Mouse (Mus musculus) liver, adult (tissue): ENCODE measurements around the gene Trim7.

ENCODE experiments used
- GATA4 ChIP-seq: IDR thresholded peaks from 2 replicates; pipeline ENCODE4 v1.6.1; 2014; ENCODE audit warnings: mild to moderate bottlenecking, low read length; ENCODE audit not compliant: insufficient replicate concordance

The Trim7 gene

DNA sequence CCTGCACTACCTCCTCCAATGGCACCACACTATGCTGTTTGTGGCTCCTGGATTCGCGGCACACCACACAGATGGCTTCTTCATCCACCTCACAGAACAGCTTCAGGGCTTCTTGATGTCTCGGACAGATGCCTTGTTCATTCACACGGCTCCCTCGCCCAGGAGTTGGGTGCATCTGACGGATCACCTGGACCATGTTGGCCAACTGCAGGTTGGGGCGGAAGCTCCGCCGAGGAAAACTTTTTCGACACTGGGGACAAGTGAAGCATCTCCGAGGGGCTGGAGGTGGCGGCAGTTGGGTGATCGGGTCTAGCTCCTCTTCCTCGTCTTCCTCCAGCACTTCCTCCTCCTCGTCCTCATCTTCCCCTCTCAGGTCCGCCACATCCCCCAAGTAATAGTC, 10.1 kb upstream of the Trim7 start:
- TF ChIP-seq GATA4 = no peak

DNA sequence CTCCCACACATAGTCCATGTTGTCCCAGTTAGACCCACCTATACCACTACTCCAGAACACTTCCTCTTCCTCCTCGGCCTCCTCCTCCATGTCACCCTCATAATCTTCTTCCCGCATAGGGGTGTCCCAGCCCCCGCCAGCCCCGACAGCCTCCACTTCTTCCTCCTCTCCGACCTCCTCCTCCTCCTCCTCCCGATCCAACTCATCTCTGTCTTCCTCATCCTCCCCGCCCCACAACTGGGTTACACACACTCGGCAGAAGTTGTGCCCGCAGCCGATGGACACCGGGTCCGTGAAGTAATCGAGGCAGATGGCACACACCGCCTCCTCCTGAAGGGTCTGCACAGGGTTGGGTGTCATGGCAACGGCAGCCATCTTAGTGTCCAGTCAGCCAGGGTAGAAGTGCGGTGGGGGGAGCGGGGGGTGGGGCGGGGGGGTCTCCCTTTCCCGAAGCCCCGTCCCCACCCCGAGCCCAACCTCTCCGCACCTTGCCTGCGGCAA, 9.6 kb upstream of the Trim7 start:
- TF ChIP-seq GATA4 = no peak

DNA sequence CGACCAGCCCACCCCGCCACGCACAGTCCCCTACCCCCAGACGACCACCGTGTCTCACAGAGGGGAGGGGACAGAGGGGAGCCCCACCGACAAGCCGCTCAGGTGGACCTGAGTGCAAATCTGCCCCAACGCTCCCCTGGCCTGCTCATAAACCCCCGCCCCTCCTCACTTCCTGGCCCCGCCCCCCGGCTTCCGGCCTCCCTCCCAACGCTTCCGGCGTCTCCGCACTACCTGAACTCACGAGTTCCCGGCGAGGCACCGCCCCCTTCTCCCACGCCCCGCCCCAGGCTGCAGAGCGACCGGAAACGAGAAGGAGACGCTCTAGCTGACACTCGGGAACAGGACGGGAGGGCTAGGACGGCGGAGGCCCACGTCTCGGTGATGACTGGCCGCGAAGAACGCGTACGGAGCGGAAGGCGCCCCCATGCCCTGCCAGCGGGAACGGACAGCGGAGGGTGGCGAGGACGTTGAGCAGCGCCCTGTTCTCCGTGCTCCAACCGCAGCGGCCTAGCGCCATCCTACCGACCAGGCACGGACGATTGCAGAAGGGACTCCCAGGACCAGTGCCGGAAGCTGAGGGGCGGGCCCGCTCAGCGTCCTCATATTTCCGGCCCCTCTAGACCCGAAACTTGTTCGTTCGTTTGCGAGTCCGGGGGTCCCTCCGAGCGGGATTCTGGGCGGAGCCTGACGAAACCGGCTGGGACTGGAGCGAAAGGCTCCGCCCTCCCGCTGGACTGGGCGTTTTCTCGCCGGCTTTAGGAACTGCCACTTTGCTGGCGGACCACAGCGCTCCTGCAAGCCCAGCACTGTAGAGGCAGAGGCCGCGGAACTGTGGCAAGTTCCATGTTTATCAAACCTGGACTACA, 8.9 kb upstream of the Trim7 start, which contains the start of gene Trim41:
TSS of gene Trim41 (minus strand) at position 554 of the 866 bp plus-strand sequence.
- peak; percentile 25; the same call in 1 of the 2 replicates for TF ChIP-seq GATA4

DNA sequence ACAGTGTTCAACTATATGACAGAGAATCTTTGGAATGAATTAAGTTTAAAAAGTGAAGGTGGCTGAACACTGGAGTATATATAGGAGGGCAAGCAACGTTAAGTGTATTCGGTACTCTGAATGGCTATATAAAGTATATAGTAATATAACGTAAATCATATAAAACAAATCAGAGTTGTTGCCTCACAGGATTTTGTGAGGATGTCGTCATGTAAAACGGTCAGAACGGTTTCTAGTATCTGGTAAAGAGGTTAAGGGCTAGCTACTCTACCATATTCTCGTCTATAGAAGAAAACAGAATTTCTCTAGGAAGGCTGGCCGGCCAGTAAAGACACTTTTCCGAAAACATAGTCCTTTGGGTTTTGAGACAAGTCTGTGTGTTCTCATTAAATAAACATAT, 8.1 kb upstream of the Trim7 start:
- no peak for TF ChIP-seq GATA4

DNA sequence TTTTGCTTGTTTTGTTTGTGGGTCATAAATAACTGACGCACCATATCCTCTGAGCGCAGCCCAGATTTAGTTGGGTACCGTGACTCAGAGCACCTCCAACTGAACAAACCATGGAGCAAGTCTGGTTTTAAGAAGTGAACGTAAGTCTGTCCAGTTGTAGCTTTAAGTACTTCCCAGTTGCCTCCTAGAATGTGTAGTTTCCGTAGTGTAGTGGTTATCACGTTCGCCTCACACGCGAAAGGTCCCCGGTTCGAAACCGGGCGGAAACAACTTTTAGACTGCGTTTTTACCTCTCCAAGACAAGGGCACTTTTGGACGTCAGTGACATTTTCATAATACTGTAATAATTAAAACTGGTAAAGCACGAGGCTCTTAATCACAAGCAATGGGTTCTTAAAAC, 7.6 kb upstream of the Trim7 start:
- peak; percentile 22; the same call in 1 of the 2 replicates for TF ChIP-seq GATA4

DNA sequence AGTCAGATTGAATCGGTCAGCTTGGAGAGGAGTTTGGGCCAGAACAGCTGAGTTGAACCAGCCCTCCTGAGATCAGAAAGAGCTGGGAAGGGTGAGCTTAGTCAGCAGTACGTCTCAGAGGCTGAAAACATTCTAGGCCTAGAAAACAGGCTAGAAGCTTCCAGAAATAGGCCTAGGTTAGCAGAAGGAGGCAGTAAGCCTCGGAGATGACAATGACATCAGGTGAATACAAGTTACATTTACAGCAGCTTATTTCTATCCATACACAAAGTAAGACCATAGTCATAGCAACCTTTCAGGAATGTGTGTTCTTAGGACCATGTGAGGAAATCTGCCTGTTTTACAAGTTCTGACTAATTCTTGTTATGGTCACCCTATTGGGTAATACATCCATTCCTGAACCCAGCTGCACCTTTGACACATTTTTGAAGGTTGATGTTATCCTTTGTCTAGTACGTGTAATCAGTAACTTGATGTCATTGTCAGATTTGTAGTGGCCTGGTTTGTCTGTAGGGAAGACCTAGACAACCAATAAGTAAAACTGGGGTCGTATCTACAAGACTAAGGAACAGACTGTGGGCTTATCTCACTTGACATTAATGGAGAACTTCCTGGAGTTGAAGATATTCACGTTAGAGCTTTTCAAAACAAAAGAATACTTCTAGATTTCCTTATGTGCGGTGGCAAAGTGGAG, 6.2 kb upstream of the Trim7 start:
- no peak for TF ChIP-seq GATA4

DNA sequence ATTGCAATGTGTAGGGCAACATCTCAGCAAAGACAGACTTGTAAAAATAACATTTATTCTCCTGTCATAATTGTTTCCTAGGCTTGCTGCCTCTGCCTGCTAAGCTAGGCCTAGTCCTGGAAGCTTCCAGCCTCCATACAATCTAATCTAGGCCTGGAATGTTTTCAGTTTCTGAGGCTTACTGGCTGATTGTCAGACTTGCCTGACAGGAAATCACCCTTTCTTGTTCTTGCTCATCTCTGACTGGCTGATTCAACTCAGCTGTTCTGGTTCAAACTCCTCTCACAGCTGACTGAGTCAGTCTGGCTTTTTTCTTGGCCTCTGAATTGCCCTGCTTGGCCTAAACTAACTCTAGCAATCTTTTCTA, 5.6 kb upstream of the Trim7 start:
- peak; percentile 81; the same call in 1 of the 2 replicates for TF ChIP-seq GATA4

DNA sequence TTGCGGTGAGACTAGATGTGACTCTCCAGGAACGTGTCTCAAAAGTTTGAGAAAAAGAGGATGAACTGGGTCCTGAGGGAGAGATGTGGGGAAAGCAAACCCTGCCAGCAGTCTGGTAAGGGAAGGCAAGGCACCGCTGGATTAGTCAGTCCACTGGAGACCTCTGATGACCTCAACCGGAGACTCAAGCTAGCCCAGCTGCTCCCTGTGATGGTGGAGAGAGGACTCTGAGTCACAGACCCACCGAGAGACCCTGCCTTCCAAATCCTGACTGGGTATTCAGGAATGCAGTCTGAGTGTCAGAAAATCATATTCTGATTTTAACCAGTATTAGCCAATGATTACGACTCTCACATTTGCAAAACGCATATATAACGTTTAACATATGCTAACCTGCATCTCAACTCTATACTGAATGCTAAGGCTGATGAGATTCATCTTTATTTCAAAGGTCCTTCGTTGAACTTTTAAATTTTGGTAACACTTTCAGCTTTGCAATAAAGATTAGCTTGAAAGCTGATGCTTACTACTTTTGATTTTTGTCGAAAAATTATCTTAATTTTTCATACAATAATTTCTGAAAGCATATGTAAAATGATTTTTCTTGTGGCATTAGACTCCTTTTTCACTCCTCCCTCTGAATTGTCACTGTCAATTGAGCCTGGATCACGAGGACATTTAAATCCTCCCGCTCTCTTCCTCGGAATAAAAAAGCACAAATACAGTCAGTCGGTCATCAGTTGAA, 3.0 kb upstream of the Trim7 start:
- no peak for TF ChIP-seq GATA4

DNA sequence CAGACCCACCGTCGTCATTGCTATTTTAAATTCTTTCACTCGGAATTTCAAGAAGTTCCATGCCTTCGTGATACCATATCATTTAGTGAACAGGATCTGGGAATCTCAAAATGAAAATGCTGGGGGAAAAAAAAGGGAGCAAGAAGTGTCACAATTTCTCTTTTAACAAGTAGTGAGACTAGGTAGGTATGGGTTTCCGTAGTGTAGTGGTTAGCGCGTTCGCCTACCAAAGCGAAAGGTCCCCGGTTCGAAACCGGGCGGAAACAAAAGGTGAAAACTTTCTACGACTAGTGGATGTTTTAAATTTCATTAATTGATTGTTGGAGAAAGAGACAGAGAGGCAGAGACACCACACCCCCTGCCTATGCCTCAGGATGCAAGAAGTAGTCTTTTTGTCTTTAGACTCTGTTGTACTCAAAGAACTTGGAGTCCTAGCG, 2.4 kb upstream of the Trim7 start:
- no peak for TF ChIP-seq GATA4

DNA sequence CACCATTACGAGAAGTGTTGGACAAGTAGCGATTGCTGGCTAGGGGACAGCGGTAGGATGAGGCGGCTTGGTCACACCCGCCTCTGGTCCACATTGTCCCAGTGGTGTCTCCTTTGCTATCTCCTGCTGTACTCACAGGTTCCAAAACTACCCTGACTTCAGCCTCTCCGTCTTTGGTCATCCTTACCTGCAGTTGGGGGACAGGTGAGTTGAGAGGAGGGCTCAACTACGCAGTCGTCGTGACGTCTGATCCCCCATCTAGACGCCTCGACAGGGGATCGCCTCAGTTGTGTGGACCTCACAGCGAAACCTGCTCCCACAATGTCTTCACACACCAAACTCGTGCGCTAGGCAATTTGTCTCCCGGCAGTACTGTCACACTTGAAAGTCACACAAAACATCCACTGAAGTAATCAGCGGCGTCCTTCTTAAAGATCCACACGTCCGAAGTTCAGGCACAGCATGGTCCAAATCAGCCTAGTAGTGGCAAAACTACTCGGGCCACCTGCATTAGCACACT, 1.6 kb upstream of the Trim7 start:
- no peak for TF ChIP-seq GATA4

DNA sequence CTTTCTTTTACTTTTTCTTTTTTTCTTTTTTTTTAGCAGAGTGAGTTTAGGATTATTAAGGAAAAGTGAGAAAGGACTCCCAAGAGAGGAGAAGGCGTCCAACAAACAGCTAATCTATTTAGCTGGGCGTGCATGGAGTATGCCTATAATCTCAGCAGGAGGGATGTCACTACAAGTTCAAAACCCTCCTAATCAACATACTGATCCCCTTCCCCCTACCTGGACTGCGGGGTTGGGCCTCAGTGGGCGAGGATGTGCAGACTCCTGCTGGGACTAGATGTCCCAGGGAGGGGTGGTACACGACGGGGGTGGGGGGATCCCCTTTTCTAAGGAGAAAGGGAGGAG, 784 bp downstream of the Trim7 start:
- TF ChIP-seq GATA4 = no peak

DNA sequence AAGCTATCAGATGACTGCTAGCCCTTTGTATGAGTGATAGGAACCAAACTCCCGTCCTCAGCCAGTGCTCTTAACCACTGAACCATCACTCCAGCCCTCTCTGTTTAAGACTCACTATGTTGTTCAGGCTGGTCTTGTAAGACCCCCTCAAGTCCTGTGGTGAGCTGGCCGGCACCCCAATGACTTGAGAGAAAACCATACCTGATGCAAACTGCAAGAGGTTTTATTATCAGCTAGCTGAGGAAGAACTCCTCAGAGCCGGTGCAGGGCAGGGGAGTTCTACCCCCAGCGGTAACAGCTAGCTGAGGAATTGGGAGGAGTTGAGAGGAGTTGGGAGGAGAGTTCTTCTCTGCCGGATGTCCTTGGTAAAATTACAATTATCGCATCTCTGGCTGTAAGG, 2.0 kb downstream of the Trim7 start:
- no peak for TF ChIP-seq GATA4

DNA sequence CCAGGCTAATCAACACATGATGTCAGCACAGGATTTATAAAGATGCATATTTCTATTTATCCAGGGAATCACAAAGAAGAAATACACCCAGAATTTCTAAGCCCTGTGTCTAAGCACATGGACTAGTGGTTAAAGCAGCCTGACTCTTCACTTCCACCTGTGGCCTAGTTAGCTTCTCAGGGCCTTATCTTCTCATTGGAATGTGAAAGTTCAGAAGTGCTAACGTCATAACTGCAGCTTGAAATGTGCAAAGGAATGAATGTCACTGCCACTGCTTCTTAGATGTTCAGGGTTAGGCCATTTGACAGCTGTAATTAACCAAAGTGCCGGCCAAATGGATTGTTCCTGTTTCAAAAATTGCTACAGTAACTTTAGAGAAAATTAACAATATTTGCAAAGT, 4.3 kb downstream of the Trim7 start:
- no peak for TF ChIP-seq GATA4

DNA sequence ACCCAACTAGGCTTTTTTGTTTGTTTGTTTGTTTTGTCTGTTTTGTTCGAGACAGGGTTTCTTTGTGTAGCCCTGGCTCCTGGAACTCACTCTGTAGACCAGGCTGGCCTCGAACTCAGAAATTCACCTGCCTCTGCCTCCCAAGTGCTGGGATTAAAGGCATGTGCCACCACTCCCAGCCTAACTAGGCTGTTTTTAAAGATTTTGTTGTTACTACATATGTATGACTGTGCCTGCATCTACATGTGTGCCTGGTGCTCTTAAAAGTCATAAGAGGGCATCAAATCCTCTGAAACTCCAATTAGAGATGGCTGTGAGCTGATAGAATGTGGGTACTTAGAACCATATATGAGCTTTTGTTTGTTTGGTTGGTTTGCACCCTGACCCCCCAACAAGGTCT, 5.3 kb downstream of the Trim7 start:
- TF ChIP-seq GATA4 = no peak

DNA sequence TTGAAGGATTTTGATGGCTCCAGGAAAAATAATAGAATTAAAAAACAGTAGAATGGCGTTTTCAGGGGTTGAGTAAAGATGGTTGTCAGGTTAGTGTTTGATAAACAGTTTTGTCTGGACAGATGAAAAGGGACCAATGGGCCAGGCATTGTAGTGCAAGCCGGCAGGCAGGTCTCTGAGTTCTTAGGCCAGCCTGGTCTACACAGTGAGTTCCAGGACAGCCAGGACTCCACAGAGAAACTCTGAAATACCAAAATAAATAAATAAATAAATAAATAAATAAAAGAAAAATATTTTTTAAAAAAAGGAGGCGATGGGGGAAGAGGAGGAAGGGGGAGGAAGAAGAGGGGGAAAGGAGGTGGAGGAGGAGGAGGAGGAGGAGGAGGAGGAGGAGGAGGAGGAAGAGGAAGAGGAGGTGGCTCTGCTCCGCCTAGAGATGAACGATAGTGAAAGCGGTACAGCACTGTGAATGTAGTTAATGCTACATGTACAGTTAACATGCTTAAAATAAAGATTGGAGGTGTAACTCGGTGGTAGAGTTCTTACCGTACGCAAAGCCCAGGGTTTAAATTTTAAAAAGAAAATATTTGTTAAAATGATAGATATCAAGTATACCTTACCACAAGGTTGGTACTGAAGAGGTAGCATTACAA, 7.3 kb downstream of the Trim7 start:
- no peak for TF ChIP-seq GATA4
